Mouse (Mus musculus): ENCODE results near the gene Dnaja3.

- TF ChIP-seq POLR2A (IDR thresholded peaks at IDR 0.05; ENCODE audit: insufficient read length, low read depth) (no peak), MAX (IDR thresholded peaks at IDR 0.05; ENCODE audit: low read depth) (no peak), SRF (IDR thresholded peaks at IDR 0.05; ENCODE audit: control insufficient read depth, insufficient read length, low read depth) (no peak), CEBPB (IDR thresholded peaks at IDR 0.05; ENCODE audit: insufficient read depth, poor library complexity, severe bottlenecking) (no peak), MYOG (IDR thresholded peaks at IDR 0.05; ENCODE audit: control insufficient read depth in 1 of 3, insufficient read depth in 1 of 3, insufficient read length in 2 of 3, low read depth in 2 of 3) (no peak), MYOD1 (IDR thresholded peaks at IDR 0.05; ENCODE audit: control insufficient read depth in 1 of 3, insufficient read length in 2 of 3, low read depth in 2 of 3) (peak in 1 of 3 experiments; percentile 62)
Observed at GRCm38 (mm10) chr16:4658781-4659245, 19.0 kb downstream of the Dnaja3 start.
